Mouse (Mus musculus): ENCODE results near the gene Gm3239. TPM values are rescaled to one million over a fixed set of nuclear protein-coding genes. Genes with fewer than 3 reads are reported as not detected.
"Not testable (repeated sequence)": the region's sequence is repeated elsewhere in the genome, so short reads cannot be mapped to it uniquely, and the experiment has no call there.

Gene Gm3239
- polyA plus RNA-seq (2016; fragmentation: Nextera tagmentation; extraction: Ambion mirVana), result not detected in 2 replicates

GRCm38 (mm10) chr14:4663892-4664291 lies at the start of gene Gm3239:
Gm3239 (plus strand) TSS chr14:4664192.
- not testable (repeated sequence) for H3K4me2 ChIP-seq; H3K27ac ChIP-seq; H3K36me3 ChIP-seq; ATAC-seq; H3K4me3 ChIP-seq; H3K9ac ChIP-seq; H3K27me3 ChIP-seq (replicated peaks); H3K4me1 ChIP-seq; H3K9me3 ChIP-seq (replicated peaks)
- no CpG with 5 or more reads among the region's 2 CpGs for WGBS (ENCODE audit: insufficient replicate concordance)

GRCm38 (mm10) chr14:4632052-4632451 lies 31.9 kb upstream of the Gm3239 start, which contains the start of gene Gm8159:
Gm8159 (plus strand) TSS chr14:4632352.
- H3K4me2 ChIP-seq; H3K9me3 ChIP-seq (replicated peaks); H3K9ac ChIP-seq; H3K4me3 ChIP-seq; ATAC-seq; H3K4me1 ChIP-seq; H3K27ac ChIP-seq; H3K36me3 ChIP-seq; H3K27me3 ChIP-seq (replicated peaks): not testable (repeated sequence)
- no CpG with 5 or more reads among the region's 2 CpGs for WGBS (ENCODE audit: insufficient replicate concordance)

GRCm38 (mm10) chr14:4649309-4649708 lies 14.7 kb upstream of the Gm3239 start:
- not testable (repeated sequence) for H3K9me3 ChIP-seq (replicated peaks)

GRCm38 (mm10) chr14:4650324-4650723 lies 13.7 kb upstream of the Gm3239 start:
- ATAC-seq; H3K9me3 ChIP-seq (replicated peaks); H3K4me3 ChIP-seq; H3K4me2 ChIP-seq; H3K27ac ChIP-seq; H3K4me1 ChIP-seq; H3K36me3 ChIP-seq; H3K9ac ChIP-seq; H3K27me3 ChIP-seq (replicated peaks): not testable (repeated sequence)
- 5% methylated on average over 6 of the region's 9 CpGs for WGBS (ENCODE audit: insufficient replicate concordance)

More at GRCm38 (mm10) chr14:4649309-4649708, 14.7 kb upstream of the Gm3239 start:
- H3K4me2 ChIP-seq, result 0 out of 2 replicates have a peak overlapping the region, but pooled peaks have one; percentile 20
- not testable (repeated sequence) for H3K4me3 ChIP-seq; H3K27me3 ChIP-seq (replicated peaks); H3K4me1 ChIP-seq; H3K36me3 ChIP-seq; H3K9ac ChIP-seq; H3K27ac ChIP-seq; ATAC-seq
- WGBS (ENCODE audit: insufficient replicate concordance), result 3% methylated on average over 8 of the region's 18 CpGs

- H3K9ac ChIP-seq; H3K4me2 ChIP-seq; H3K36me3 ChIP-seq; H3K4me1 ChIP-seq; H3K4me3 ChIP-seq; H3K27me3 ChIP-seq (replicated peaks); H3K9me3 ChIP-seq (replicated peaks); ATAC-seq; H3K27ac ChIP-seq: not testable (repeated sequence)
- WGBS (ENCODE audit: insufficient replicate concordance), result 77% methylated on average over 1 of the region's 2 CpGs
Measured at GRCm38 (mm10) chr14:4708938-4709337, 44.9 kb downstream of the Gm3239 start, which contains the start of gene Gm7876. Gm7876 (plus strand) TSS chr14:4709238.

Other genes starting within 250 kb of the Gm3239 start
- not detected in 2 replicates for gene Gm3164, start 248.7 kb upstream of the Gm3239 start, polyA plus RNA-seq (2016; fragmentation: Nextera tagmentation; extraction: Ambion mirVana)
- gene Gm3173, start 233.2 kb upstream of the Gm3239 start, polyA plus RNA-seq (2016; fragmentation: Nextera tagmentation; extraction: Ambion mirVana), result not detected in 2 replicates
- gene Gm3182, start 182.4 kb upstream of the Gm3239 start, polyA plus RNA-seq (2016; fragmentation: Nextera tagmentation; extraction: Ambion mirVana), result not detected in 2 replicates
- not detected in 2 replicates for gene Gm3047, start 108.8 kb upstream of the Gm3239 start, polyA plus RNA-seq (2016; fragmentation: Nextera tagmentation; extraction: Ambion mirVana)
- not detected in 2 replicates for gene Gm8159, start 31.8 kb upstream of the Gm3239 start, polyA plus RNA-seq (2016; fragmentation: Nextera tagmentation; extraction: Ambion mirVana)
- gene Gm7876, start 45.0 kb downstream of the Gm3239 start, polyA plus RNA-seq (2016; fragmentation: Nextera tagmentation; extraction: Ambion mirVana), result not detected in 2 replicates
- gene Gm3252, start 62.6 kb downstream of the Gm3239 start, polyA plus RNA-seq (2016; fragmentation: Nextera tagmentation; extraction: Ambion mirVana), result not detected in 2 replicates
- gene Gm9602, start 112.1 kb downstream of the Gm3239 start, polyA plus RNA-seq (2016; fragmentation: Nextera tagmentation; extraction: Ambion mirVana), result not detected in 2 replicates
- gene Gm3269, start 173.9 kb downstream of the Gm3239 start, polyA plus RNA-seq (2016; fragmentation: Nextera tagmentation; extraction: Ambion mirVana), result not detected in 2 replicates
- gene Gm3264, start 191.4 kb downstream of the Gm3239 start, polyA plus RNA-seq (2016; fragmentation: Nextera tagmentation; extraction: Ambion mirVana), result 0.43 TPM in 1 of 2 replicates, not detected in the other
- not detected in 2 replicates for gene Gm3278, start 228.2 kb downstream of the Gm3239 start, polyA plus RNA-seq (2016; fragmentation: Nextera tagmentation; extraction: Ambion mirVana)

Measured in liver, embryonic 12.5 days (tissue).